Mouse (Mus musculus): Measurements from ENCODE around the gene Sart1. TPM values are rescaled to one million over a fixed set of nuclear protein-coding genes. Genes with fewer than 3 reads are reported as not detected.
"Not testable (repeated sequence)": the region's sequence is repeated elsewhere in the genome, so short reads cannot be mapped to it uniquely, and the experiment has no call there.

Gene Sart1
- polyA plus RNA-seq, 1 experiment = 31.2 TPM

DNA sequence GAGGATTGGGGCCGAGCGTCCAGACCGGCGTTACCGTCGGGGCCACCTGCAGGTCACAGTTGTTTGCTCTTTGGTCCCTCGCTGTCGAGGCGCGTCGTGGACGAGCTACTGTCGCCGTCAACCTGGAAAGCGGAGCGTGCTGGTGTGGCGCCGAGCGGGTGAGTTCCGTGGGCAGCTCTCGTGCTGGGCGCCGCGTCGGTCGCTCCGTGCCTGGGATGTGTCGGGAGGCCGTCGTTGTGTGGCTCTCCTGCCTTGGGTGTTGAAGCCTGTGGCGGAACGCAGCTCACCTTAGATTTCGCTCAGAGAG is 21.5 kb downstream of the Sart1 start, which contains the start of gene Banf1:
Banf1 (minus strand) TSS at position 116 of the 307 bp plus-strand sequence.
- H3K4me1 ChIP-seq (ENCODE audit: control insufficient read depth, insufficient read depth, insufficient read length, low read length) = peaks cover 20% of the 10 kb centered on the region

DNA sequence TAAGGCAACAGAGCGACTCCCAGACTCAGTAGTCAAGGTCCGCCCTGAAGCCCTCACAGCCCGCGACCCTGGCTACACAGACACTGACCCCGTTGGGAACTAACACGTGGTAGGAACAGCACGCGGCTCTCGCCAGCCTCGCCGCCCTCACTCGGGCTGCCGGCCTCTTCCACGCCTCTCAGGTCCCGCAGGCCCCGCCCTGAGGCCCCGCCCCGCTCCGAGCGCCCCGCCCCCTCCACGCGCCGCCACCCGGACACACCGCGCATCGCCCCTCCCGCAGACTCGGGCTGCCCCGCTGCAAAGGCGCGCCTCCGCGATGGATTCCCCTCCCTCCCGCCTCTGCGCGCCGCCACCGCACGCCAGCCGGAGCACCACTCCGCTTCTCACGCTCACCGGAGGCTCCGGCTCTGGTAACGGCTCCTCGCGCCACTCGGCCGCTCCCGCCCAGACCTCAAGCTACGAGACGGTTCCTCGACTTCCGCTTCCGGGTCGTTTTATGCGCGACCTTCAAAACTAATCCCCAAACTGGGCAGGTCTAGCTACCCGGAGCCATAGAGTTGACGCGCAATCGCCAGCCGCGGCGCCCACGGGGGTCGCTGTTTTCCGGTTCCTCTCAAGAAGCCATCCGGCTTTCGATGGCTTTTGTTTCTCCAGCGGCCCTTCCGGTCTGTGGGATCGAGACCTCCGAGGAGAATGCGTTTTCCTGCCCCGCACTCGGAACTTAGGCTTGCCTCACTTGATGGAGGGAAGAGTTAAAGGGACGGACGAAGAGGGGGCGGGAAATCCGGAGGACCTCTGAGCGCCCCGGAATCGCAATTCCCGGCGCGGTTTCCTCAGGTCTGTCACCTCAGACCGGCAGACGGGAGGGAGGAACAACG is 22.1 kb downstream of the Sart1 start, which contains the start of gene Eif1ad:
Eif1ad (plus strand) TSS at position 567 of the 878 bp plus-strand sequence.
- Histone ChIP-seq H3K4me1 (ENCODE audit: control insufficient read depth, insufficient read depth, insufficient read length, low read length) (peaks cover 20% of the 10 kb centered on the region), H3K27ac (replicated peaks; ENCODE audit: low read depth, low read length) (peak within 1 kb of the TSS; percentile 94), H3K4me3 (ENCODE audit: insufficient read depth, low read depth, low read length) (peak within 1 kb of the TSS; percentile 85)

More for the DNA sequence above, 21.5 kb downstream of the Sart1 start, which contains the start of gene Banf1:
- H3K27ac ChIP-seq (replicated peaks; ENCODE audit: low read depth, low read length) = peak within 1 kb of the TSS; percentile 94
- peak within 1 kb of the TSS; percentile 85 for H3K4me3 ChIP-seq (ENCODE audit: insufficient read depth, low read depth, low read length)

GRCm38 (mm10) chr19:5365751-5366150 is 22.8 kb downstream of the Sart1 start:
- H3K4me3 ChIP-seq (ENCODE audit: insufficient read depth, low read depth, low read length) = peak overlapping the region; percentile 68
- peak overlapping the region; percentile 56 for H3K27ac ChIP-seq (replicated peaks; ENCODE audit: low read depth, low read length)
- peaks cover 20% of the 10 kb centered on the region for H3K4me1 ChIP-seq (ENCODE audit: control insufficient read depth, insufficient read depth, insufficient read length, low read length)

GRCm38 (mm10) chr19:5364124-5364523 is 24.4 kb downstream of the Sart1 start:
- Histone ChIP-seq H3K27ac (replicated peaks; ENCODE audit: low read depth, low read length) (peak overlapping the region; percentile 51; the same call in 1 of the 2 replicates), H3K4me3 (ENCODE audit: insufficient read depth, low read depth, low read length) (no peak overlapping the region), H3K4me1 (ENCODE audit: control insufficient read depth, insufficient read depth, insufficient read length, low read length) (peaks cover 20% of the 10 kb centered on the region)

GRCm38 (mm10) chr19:5362186-5362585 is 26.3 kb downstream of the Sart1 start:
- Histone ChIP-seq H3K4me1 (ENCODE audit: control insufficient read depth, insufficient read depth, insufficient read length, low read length) (peaks cover 10% of the 10 kb centered on the region), H3K4me3 (ENCODE audit: insufficient read depth, low read depth, low read length) (no peak overlapping the region), H3K27ac (replicated peaks; ENCODE audit: low read depth, low read length) (no peak overlapping the region)

GRCm38 (mm10) chr19:5356080-5356479 is 32.4 kb downstream of the Sart1 start:
- Histone ChIP-seq H3K27ac (replicated peaks; ENCODE audit: low read depth, low read length) (no peak overlapping the region), H3K4me3 (ENCODE audit: insufficient read depth, low read depth, low read length) (no peak overlapping the region), H3K4me1 (ENCODE audit: control insufficient read depth, insufficient read depth, insufficient read length, low read length) (no peaks in the 10 kb centered on the region)

GRCm38 (mm10) chr19:5353609-5354008 is 34.9 kb downstream of the Sart1 start:
- no peak overlapping the region for H3K4me3 ChIP-seq (ENCODE audit: insufficient read depth, low read depth, low read length)

GRCm38 (mm10) chr19:5349502-5349873 is 39.0 kb downstream of the Sart1 start, which contains the start of gene Cst6:
Cst6 (minus strand) TSS chr19:5349574.
- peaks cover 14% of the 10 kb centered on the region; the same call in 1 of the 2 replicates for H3K4me1 ChIP-seq (ENCODE audit: control insufficient read depth, insufficient read depth, insufficient read length, low read length)
- peak within 1 kb of the TSS; percentile 50 for H3K4me3 ChIP-seq (ENCODE audit: insufficient read depth, low read depth, low read length)
- not testable (repeated sequence) for H3K27ac ChIP-seq (replicated peaks; ENCODE audit: low read depth, low read length)

More at GRCm38 (mm10) chr19:5353609-5354008, 34.9 kb downstream of the Sart1 start:
- Histone ChIP-seq H3K4me1 (ENCODE audit: control insufficient read depth, insufficient read depth, insufficient read length, low read length) (no peaks in the 10 kb centered on the region), H3K27ac (replicated peaks; ENCODE audit: low read depth, low read length) (no peak overlapping the region)

DNA sequence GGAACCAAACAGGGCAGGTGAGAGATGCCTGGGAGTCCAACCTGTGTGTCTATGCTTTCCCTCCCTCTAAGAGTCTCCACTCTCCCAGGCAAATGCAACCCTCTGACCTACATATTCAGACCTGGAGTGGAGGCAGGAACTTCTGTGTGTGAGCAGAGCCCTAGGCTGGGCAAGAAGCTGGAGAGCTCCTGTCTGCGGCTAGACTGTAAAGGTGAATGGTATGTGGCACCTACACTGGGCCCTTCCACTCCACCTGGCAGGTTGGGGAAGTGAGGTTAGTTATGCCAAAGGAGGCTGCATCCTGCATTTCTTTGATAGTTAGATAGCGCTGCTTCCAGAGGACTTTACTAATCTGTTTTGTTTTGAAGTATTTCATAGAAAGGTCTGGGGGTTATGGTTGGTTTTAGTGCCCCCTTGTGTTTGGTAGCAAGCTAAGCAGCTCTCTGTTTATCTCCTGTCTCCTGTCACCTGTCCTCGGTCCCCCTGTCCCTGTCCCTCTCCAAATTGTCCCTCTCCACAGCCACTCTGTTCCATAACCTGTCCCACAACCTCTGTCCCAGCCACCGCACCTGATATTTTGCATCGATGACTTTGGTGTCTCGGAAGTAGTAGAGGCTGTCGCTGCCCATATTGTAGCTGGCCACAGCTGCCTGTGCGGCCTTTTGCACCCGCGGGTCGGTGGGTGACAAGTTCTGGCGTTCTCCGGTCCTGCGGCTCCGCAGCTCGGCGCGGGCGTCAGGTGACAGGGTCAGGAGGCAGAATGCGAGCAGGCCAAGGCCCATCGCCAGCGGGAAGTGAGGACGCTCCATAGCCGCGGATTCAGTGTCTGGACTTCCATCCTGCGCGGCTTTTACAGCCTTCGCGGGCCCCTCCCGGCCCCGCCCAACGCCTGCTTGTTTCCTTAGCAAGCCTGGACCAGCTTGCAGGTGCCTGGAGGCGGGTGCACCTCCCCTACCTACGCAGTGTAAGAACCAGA is 39.7 kb downstream of the Sart1 start:
- peaks cover 14% of the 10 kb centered on the region; the same call in 1 of the 2 replicates for H3K4me1 ChIP-seq (ENCODE audit: control insufficient read depth, insufficient read depth, insufficient read length, low read length)
- H3K27ac ChIP-seq (replicated peaks; ENCODE audit: low read depth, low read length) = no peak overlapping the region
- peak overlapping the region; percentile 50 for H3K4me3 ChIP-seq (ENCODE audit: insufficient read depth, low read depth, low read length)

DNA sequence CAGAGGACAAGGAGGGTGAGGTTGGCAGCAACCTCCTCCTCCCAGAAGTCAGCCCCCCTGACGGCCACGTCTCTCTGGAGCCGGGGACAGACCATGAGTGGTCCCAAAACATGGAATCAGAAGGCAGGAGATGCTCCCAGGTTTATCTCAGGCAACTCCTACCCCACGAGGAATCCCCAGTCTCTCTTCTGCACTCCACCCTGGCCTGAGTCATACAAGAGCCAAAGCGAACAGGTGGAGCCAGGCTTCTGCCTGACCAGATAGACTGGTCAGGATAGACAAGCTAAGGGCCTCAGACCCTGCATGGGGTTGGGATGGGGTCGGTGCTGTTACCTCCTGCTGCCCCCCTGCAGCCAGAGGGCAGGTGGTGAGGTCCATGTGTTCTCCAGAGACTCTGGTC is 40.4 kb downstream of the Sart1 start:
- H3K4me3 ChIP-seq (ENCODE audit: insufficient read depth, low read depth, low read length) = no peak overlapping the region
- H3K4me1 ChIP-seq (ENCODE audit: control insufficient read depth, insufficient read depth, insufficient read length, low read length) = peaks cover 14% of the 10 kb centered on the region; the same call in 1 of the 2 replicates
- no peak overlapping the region for H3K27ac ChIP-seq (replicated peaks; ENCODE audit: low read depth, low read length)

DNA sequence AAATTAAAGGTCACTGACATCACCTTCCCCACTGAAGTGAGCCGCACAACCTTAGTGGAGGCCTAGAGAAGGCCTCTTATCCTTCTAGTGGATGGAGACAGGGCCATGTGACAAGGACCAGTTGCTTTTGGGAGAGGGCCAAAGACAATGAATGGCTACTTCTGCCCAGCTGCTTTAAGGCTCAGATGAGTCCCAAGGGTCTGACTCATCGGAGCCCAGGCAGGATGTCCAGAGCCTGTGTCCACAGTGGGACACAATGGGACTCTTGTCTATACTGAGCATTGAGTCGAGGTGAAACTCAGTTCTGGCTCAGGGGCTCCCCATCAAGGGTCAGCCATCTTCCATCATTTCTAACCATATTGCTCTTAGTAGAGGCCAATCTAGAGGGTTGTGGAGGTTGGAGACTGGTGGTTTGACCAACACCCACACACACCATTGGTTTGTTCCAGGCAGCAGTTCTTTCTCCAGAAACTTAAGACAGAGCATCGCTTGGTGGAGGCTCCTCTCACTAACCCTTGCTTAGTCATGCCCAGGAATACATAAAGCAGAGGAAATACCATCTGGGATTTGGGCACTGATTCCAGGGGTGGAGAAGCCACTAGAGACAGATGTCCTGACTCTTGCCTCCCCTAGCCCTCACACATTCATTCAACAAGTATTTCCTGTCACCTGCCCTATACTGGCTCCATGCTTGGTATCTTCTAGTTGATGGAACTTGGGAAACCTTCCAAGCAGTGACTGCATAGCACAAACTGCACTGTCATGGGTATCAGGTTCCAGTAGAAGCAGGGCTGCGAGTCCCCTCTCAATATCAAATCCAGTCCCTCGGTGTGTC is 43.0 kb downstream of the Sart1 start:
- H3K27ac ChIP-seq (replicated peaks; ENCODE audit: low read depth, low read length) = peak overlapping the region; percentile 72
- no peak overlapping the region for H3K4me3 ChIP-seq (ENCODE audit: insufficient read depth, low read depth, low read length)
- H3K4me1 ChIP-seq (ENCODE audit: control insufficient read depth, insufficient read depth, insufficient read length, low read length) = peaks cover 18% of the 10 kb centered on the region; the same call in 1 of the 2 replicates

GRCm38 (mm10) chr19:5341360-5341759 is 47.1 kb downstream of the Sart1 start:
- peaks cover 15% of the 10 kb centered on the region; the same call in 1 of the 2 replicates for H3K4me1 ChIP-seq (ENCODE audit: control insufficient read depth, insufficient read depth, insufficient read length, low read length)
- no peak overlapping the region for H3K4me3 ChIP-seq (ENCODE audit: insufficient read depth, low read depth, low read length)
- H3K27ac ChIP-seq (replicated peaks; ENCODE audit: low read depth, low read length) = peak overlapping the region; percentile 65

- no peak overlapping the region for H3K27ac ChIP-seq (replicated peaks; ENCODE audit: low read depth, low read length)
- H3K4me3 ChIP-seq (ENCODE audit: insufficient read depth, low read depth, low read length) = no peak overlapping the region
- H3K4me1 ChIP-seq (ENCODE audit: control insufficient read depth, insufficient read depth, insufficient read length, low read length) = 0 out of 2 replicates have a peak, but pooled peaks cover 4% of the 10 kb centered on the region
These were observed 50.5 kb downstream of the Sart1 start for GRCm38 (mm10) chr19:5337975-5338374.

GRCm38 (mm10) chr19:5335441-5335840 is 53.1 kb downstream of the Sart1 start, which contains the start of gene Catsper1:
Catsper1 (plus strand) TSS chr19:5335741.
- H3K4me1 ChIP-seq (ENCODE audit: control insufficient read depth, insufficient read depth, insufficient read length, low read length) = no peaks in the 10 kb centered on the region
- no peak within 1 kb of the TSS for H3K27ac ChIP-seq (replicated peaks; ENCODE audit: low read depth, low read length)
- no peak within 1 kb of the TSS for H3K4me3 ChIP-seq (ENCODE audit: insufficient read depth, low read depth, low read length)

Data from brown adipose tissue, adult 24 weeks (tissue).